Mouse (Mus musculus): ENCODE results near the gene Phox2b.

The Phox2b gene

DNA sequence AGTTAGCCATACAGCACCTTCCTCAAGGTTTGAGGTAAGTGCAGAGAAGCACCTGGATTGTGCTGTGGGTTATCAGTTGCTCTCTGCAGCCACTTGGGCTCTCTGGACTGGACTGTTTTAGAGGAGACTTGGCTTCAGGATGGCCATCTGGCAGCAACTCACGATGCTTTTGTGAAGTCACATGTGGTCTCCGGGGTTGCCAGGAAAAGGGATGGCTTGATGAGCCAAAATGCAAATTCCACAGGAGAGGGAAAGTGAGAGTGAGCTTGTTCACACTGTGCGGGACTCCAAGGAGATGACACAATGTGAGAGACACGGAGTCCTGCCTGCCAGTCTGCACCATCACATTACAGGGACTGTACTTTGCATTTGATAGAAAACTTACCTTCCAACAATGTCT lies 7.3 kb downstream of the Phox2b start:
- no peak for DNase-seq (ENCODE audit: low spot score in 2 of 2)

DNA sequence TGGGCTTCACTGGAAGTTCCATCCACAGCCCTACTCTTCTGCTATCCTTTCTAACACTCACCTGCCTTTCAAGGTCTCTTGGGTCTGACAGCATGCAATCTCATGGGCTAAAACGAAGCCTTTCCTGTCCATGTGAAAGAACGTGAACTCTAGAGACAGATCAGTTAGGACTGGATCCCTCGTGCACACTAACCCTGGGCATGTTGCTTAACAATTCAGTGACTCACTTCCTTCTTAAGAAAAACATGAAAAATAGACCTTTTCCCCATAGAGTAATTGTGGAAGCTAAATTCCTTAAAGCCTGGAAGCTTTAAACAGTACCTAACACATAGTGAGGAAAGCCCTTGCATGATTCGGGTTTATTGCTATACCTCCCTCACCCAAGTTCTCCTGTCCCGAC lies 8.2 kb downstream of the Phox2b start:
- no peak for DNase-seq (ENCODE audit: low spot score in 2 of 2)

DNA sequence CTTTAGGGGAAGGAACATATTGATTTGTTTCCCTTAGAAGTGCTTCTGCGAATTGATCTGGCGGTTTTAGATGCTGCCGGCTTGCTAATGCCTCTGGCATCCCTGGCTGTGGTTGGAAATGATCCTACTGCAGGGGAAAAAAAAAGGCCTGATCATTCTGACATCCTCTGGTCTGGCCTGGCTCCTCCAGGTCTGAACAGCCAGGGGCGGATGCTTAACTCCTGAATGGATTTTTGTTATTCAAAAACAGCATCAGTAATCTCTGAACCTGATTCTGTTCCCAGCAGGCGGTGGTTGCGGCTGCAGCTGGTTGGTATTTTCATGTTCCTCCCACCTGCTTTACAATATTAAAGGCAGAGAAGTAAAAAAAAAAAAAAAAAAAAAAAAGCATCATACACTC lies 16.0 kb downstream of the Phox2b start:
- DNase-seq (ENCODE audit: low spot score in 2 of 2), result no peak

DNA sequence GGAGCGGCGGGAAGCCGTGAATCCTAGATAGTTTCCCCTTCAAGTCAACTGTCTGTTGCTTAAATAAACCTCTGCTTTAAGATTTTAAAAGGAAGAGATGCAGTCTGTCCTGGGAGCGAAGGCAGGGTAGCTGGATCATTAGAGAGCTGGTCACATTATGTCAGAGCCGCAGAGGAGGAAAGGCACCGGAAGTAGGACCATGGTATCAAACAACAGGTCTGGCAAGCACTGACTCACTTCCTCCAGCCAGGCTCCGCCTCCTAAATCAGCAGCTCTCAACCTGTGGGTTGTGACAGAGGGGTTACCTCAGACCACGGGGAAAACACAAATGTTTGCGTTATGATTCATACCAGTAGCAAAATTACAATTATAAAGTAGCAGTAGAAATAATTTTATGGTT lies 35.5 kb downstream of the Phox2b start:
- DNase-seq (ENCODE audit: low spot score in 2 of 2), result no peak

DNA sequence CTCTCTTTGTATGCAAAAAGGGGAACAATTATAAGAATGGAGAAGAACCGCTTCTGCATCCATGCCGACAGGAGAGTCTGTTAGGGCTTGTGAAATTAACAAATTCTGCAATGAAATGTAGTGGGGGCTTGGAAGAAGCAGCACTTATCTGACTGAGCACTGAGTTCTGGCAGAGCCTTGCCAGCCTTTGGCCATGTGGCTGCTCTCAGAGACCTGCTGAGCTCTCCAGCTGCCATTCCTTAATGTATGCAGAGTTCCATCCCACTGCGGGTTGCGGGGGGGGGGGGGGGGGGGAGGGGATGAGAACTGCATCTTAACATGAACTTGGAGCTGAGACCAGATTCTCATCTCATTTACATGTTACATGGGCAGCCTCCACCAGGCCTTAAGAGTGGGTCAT lies 38.6 kb downstream of the Phox2b start:
- no peak for DNase-seq (ENCODE audit: low spot score in 2 of 2)

DNA sequence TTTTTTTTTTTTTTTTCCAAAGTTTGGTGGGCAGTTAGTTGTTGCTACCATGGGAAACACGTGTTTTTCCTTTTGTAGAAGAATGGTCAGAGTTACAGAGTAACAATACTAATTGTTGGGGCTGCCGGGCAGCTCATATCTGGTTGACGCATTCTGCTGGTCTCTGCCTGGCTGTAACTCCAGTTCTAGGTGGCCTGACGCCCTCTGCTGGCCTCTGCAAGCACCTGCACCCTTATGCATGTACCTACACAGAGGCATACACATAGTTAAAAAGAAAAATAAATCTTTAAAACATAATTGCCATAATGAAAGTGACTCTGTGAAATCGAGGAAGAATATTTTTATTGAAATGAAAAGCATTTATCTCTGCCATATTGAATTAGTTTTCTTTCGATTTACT lies 41.3 kb downstream of the Phox2b start:
- DNase-seq (ENCODE audit: low spot score in 2 of 2), result no peak

DNA sequence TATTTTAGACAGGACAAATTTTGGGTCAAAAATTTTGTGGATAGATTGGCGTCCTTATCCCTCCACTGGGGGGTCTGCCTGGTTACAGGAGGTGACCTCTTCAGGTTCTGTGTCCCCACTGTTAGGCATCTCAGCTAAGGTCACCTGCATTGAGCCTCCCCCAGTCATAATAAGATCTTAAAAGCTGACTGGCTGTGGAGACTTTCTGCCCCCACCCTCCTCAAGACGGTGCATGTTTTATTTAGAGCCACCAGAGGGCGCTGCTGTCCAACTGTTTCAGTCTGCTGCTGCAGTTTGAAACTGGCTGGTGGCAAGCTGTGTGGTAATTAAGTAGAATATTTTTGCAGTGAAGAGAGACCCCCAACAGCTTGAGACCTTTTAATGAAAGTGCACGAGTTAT lies 51.1 kb downstream of the Phox2b start:
- peak in 1 of 2 experiments; percentile 14 for DNase-seq (ENCODE audit: low spot score in 2 of 2)
